Mouse (Mus musculus): ENCODE data around the gene Mip. TPM values are rescaled to one million over a fixed set of nuclear protein-coding genes. Genes with fewer than 3 reads are reported as not detected.

Gene Mip
- polyA plus RNA-seq, 1 experiment = not detected

GRCm38 (mm10) chr10:128218387-128219117, 7.1 kb upstream of the Mip start:
- H3K4me1 ChIP-seq (ENCODE audit: control insufficient read depth) = peaks cover 32% of the 10 kb centered on the region
- H3K36me3 ChIP-seq (ENCODE audit: control insufficient read depth) = no peaks in the 10 kb centered on the region
- no peak for TF ChIP-seq GATA1 (IDR thresholded peaks at IDR 0.05; ENCODE audit: low read length)
- TF ChIP-seq TAL1 (IDR thresholded peaks at IDR 0.05; ENCODE audit: low read length) = no peak
- no peaks in the 10 kb centered on the region; the same call in 1 of the 2 replicates for H3K27me3 ChIP-seq (ENCODE audit: control insufficient read depth)
- H3K9me3 ChIP-seq (ENCODE audit: control insufficient read depth, low read length) = no peaks in the 10 kb centered on the region
- no peak overlapping the region for H3K4me3 ChIP-seq (replicated peaks)

GRCm38 (mm10) chr10:128221533-128222286, 3.9 kb upstream of the Mip start:
- TF ChIP-seq TAL1 (IDR thresholded peaks at IDR 0.05; ENCODE audit: low read length) = no peak
- Histone ChIP-seq H3K27me3 (ENCODE audit: control insufficient read depth) (no peaks in the 10 kb centered on the region), H3K4me3 (replicated peaks) (no peak overlapping the region), H3K9me3 (ENCODE audit: control insufficient read depth, low read length) (no peaks in the 10 kb centered on the region), H3K36me3 (ENCODE audit: control insufficient read depth) (no peaks in the 10 kb centered on the region), H3K4me1 (ENCODE audit: control insufficient read depth) (peaks cover 35% of the 10 kb centered on the region)

- Histone ChIP-seq H3K9me3 (ENCODE audit: control insufficient read depth, low read length) (no peaks in the 10 kb centered on the region), H3K27me3 (ENCODE audit: control insufficient read depth) (no peaks in the 10 kb centered on the region), H3K36me3 (ENCODE audit: control insufficient read depth) (no peaks in the 10 kb centered on the region; the same call in 1 of the 2 replicates), H3K4me1 (ENCODE audit: control insufficient read depth) (peaks cover 33% of the 10 kb centered on the region), H3K4me3 (replicated peaks) (no peak overlapping the region)
- no peak for TF ChIP-seq GATA1 (IDR thresholded peaks at IDR 0.05; ENCODE audit: low read length)
- TF ChIP-seq TAL1 (IDR thresholded peaks at IDR 0.05; ENCODE audit: low read length) = no peak
These were observed 574 bp upstream of the Mip start for GRCm38 (mm10) chr10:128225064-128225463.

- Histone ChIP-seq H3K4me3 (replicated peaks) (no peak overlapping the region), H3K4me1 (ENCODE audit: control insufficient read depth) (peaks cover 36% of the 10 kb centered on the region), H3K9me3 (ENCODE audit: control insufficient read depth, low read length) (no peaks in the 10 kb centered on the region), H3K36me3 (ENCODE audit: control insufficient read depth) (peaks cover 2% of the 10 kb centered on the region; the same call in 1 of the 2 replicates), H3K27me3 (ENCODE audit: control insufficient read depth) (no peaks in the 10 kb centered on the region)
- no peak for TF ChIP-seq GATA1 (IDR thresholded peaks at IDR 0.05; ENCODE audit: low read length)
These were observed 2.0 kb downstream of the Mip start for GRCm38 (mm10) chr10:128227592-128227991.

GRCm38 (mm10) chr10:128228009-128228408, 2.4 kb downstream of the Mip start:
- Histone ChIP-seq H3K27me3 (ENCODE audit: control insufficient read depth) (no peaks in the 10 kb centered on the region), H3K36me3 (ENCODE audit: control insufficient read depth) (peaks cover 2% of the 10 kb centered on the region; the same call in 1 of the 2 replicates), H3K9me3 (ENCODE audit: control insufficient read depth, low read length) (no peaks in the 10 kb centered on the region), H3K4me3 (replicated peaks) (no peak overlapping the region), H3K4me1 (ENCODE audit: control insufficient read depth) (peaks cover 40% of the 10 kb centered on the region)
- TF ChIP-seq TAL1 (IDR thresholded peaks at IDR 0.05; ENCODE audit: low read length) = no peak
- no peak for TF ChIP-seq GATA1 (IDR thresholded peaks at IDR 0.05; ENCODE audit: low read length)

- H3K4me1 ChIP-seq (ENCODE audit: control insufficient read depth) = peaks cover 56% of the 10 kb centered on the region
- TF ChIP-seq TAL1 (IDR thresholded peaks at IDR 0.05; ENCODE audit: low read length) = no peak
- no peak for TF ChIP-seq GATA1 (IDR thresholded peaks at IDR 0.05; ENCODE audit: low read length)
- peak overlapping the region; percentile 97 for H3K4me3 ChIP-seq (replicated peaks)
- no peaks in the 10 kb centered on the region for H3K27me3 ChIP-seq (ENCODE audit: control insufficient read depth)
- H3K36me3 ChIP-seq (ENCODE audit: control insufficient read depth) = peaks cover 20% of the 10 kb centered on the region
- no peaks in the 10 kb centered on the region for H3K9me3 ChIP-seq (ENCODE audit: control insufficient read depth, low read length)
These were observed 4.9 kb downstream of the Mip start for GRCm38 (mm10) chr10:128230582-128230981.

GRCm38 (mm10) chr10:128231146-128231545, 5.5 kb downstream of the Mip start:
- Histone ChIP-seq H3K27me3 (ENCODE audit: control insufficient read depth) (no peaks in the 10 kb centered on the region), H3K4me1 (ENCODE audit: control insufficient read depth) (peaks cover 57% of the 10 kb centered on the region), H3K36me3 (ENCODE audit: control insufficient read depth) (peaks cover 26% of the 10 kb centered on the region), H3K9me3 (ENCODE audit: control insufficient read depth, low read length) (no peaks in the 10 kb centered on the region), H3K4me3 (replicated peaks) (peak overlapping the region; percentile 97)
- no peak for TF ChIP-seq GATA1 (IDR thresholded peaks at IDR 0.05; ENCODE audit: low read length)
- TF ChIP-seq TAL1 (IDR thresholded peaks at IDR 0.05; ENCODE audit: low read length) = no peak

- peak within 1 kb of the TSS; percentile 97 for H3K4me3 ChIP-seq (replicated peaks)
- TF ChIP-seq GATA1 (IDR thresholded peaks at IDR 0.05; ENCODE audit: low read length) (no peak), TAL1 (IDR thresholded peaks at IDR 0.05; ENCODE audit: low read length) (no peak)
- peaks cover 30% of the 10 kb centered on the region for H3K36me3 ChIP-seq (ENCODE audit: control insufficient read depth)
- H3K27me3 ChIP-seq (ENCODE audit: control insufficient read depth) = no peaks in the 10 kb centered on the region
- H3K4me1 ChIP-seq (ENCODE audit: control insufficient read depth) = peaks cover 59% of the 10 kb centered on the region
- no peaks in the 10 kb centered on the region for H3K9me3 ChIP-seq (ENCODE audit: control insufficient read depth, low read length)
These were observed 6.2 kb downstream of the Mip start, which contains the start of gene Timeless for GRCm38 (mm10) chr10:128231697-128232419. Gene Timeless (plus strand): TSS chr10:128232065.
